ENCODE assay signal across 12 mouse cellular contexts in genomic region chr19:56998331-56998730, GRCm38 (mm10). TPM values are rescaled to one million over a fixed set of nuclear protein-coding genes. Genes with fewer than 3 reads are reported as not detected.
DNase-seq lines count a peak whose midpoint lies in the region; ATAC-seq lines count a peak whose summit lies in the region.
"Had no signal": no experiment of that assay in that cellular context is flagged by ENCODE, and none has a peak within 500 bp of the region (broad histone marks: within the 10 kb centered on the region; RNA-seq: fewer than 3 reads in every experiment).

No protein-coding gene starts in this region.

- no peaks in the 10 kb centered on the region for H3K9me3 ChIP-seq in forebrain, embryonic 12.5 days
- H3K9me3 ChIP-seq in forebrain, embryonic 13.5 days (replicated peaks): no peaks in the 10 kb centered on the region
- H3K9me3 ChIP-seq in embryonic facial prominence, embryonic 10.5 days: no peaks in the 10 kb centered on the region
- no peaks in the 10 kb centered on the region for H3K9me3 ChIP-seq in intestine, embryonic 16.5 days (ENCODE audit: control insufficient read depth, low read length)
- no peaks in the 10 kb centered on the region for H3K9me3 ChIP-seq in limb, embryonic 10.5 days (replicated peaks)

- WGBS in forebrain, embryonic 12.5 days: 86% methylated on average over 4 of the region's 4 CpGs
- WGBS in forebrain, embryonic 13.5 days: 82% methylated on average over 4 of the region's 4 CpGs
- 71% methylated on average over 4 of the region's 4 CpGs for WGBS in embryonic facial prominence, embryonic 10.5 days
- WGBS in intestine, embryonic 16.5 days: 52% methylated on average over 4 of the region's 4 CpGs
- WGBS in limb, embryonic 10.5 days: 89% methylated on average over 4 of the region's 4 CpGs

- H3K4me3 ChIP-seq in forebrain, embryonic 12.5 days (replicated peaks): no peak overlapping the region
- H3K4me3 ChIP-seq in forebrain, embryonic 13.5 days: no peak overlapping the region
- no peak overlapping the region for H3K4me3 ChIP-seq in embryonic facial prominence, embryonic 10.5 days
- no peak overlapping the region for H3K4me3 ChIP-seq in intestine, embryonic 16.5 days (ENCODE audit: low read length)
- no peak overlapping the region for H3K4me3 ChIP-seq in limb, embryonic 10.5 days
- H3K4me3 ChIP-seq: layer of hippocampus, adult 2 months had no signal

- no peak overlapping the region for H3K9ac ChIP-seq in forebrain, embryonic 12.5 days
- no peak overlapping the region for H3K9ac ChIP-seq in forebrain, embryonic 13.5 days
- H3K9ac ChIP-seq in intestine, embryonic 16.5 days (ENCODE audit: low read depth, low read length): no peak overlapping the region

- no peak overlapping the region for H3K4me2 ChIP-seq in forebrain, embryonic 12.5 days
- H3K4me2 ChIP-seq in forebrain, embryonic 13.5 days: no peak overlapping the region
- no peak overlapping the region for H3K4me2 ChIP-seq in intestine, embryonic 16.5 days (ENCODE audit: low read depth, low read length)

- no peak for ATAC-seq in forebrain, embryonic 12.5 days (ENCODE audit: low FRiP score)
- ATAC-seq in forebrain, embryonic 13.5 days: no peak
- no peak for ATAC-seq in intestine, embryonic 16.5 days
- ATAC-seq in megakaryocyte-erythroid progenitor cell, adult 5-6 weeks (replicated peaks; ENCODE audit: low FRiP score, low TSS enrichment, poor library complexity, severe bottlenecking): no peak

- peaks cover 29% of the 10 kb centered on the region for H3K4me1 ChIP-seq in forebrain, embryonic 12.5 days
- peaks cover 28% of the 10 kb centered on the region for H3K4me1 ChIP-seq in forebrain, embryonic 13.5 days
- H3K4me1 ChIP-seq in embryonic facial prominence, embryonic 10.5 days: peaks cover 62% of the 10 kb centered on the region
- H3K4me1 ChIP-seq in intestine, embryonic 16.5 days (ENCODE audit: control insufficient read depth, insufficient read depth, low read length): peaks cover 17% of the 10 kb centered on the region
- peaks cover 41% of the 10 kb centered on the region for H3K4me1 ChIP-seq in limb, embryonic 10.5 days

- DNase-seq in embryonic facial prominence, embryonic 10.5 days (ENCODE audit: low spot score): no peak
- DNase-seq in limb, embryonic 10.5 days (ENCODE audit: low spot score): no peak
- DNase-seq in thymus, postnatal 4 days: no peak
- no peak for DNase-seq in urinary bladder, adult 2 months (ENCODE audit: low spot score)
- DNase-seq: adrenal gland, postnatal 10 days; right cerebral cortex, postnatal 4 days had no signal

- no peaks in the 10 kb centered on the region for H3K27me3 ChIP-seq in forebrain, embryonic 12.5 days
- H3K27me3 ChIP-seq in forebrain, embryonic 13.5 days: no peaks in the 10 kb centered on the region
- no peaks in the 10 kb centered on the region for H3K27me3 ChIP-seq in embryonic facial prominence, embryonic 10.5 days (replicated peaks; ENCODE audit: low read depth, poor library complexity, severe bottlenecking)
- H3K27me3 ChIP-seq in intestine, embryonic 16.5 days (replicated peaks; ENCODE audit: control insufficient read depth, insufficient read depth, low read length): no peaks in the 10 kb centered on the region
- H3K27me3 ChIP-seq in limb, embryonic 10.5 days (ENCODE audit: low read depth, poor library complexity, severe bottlenecking): 0 out of 2 replicates have a peak, but pooled peaks cover 4% of the 10 kb centered on the region

- H3K36me3 ChIP-seq in forebrain, embryonic 12.5 days (replicated peaks): no peaks in the 10 kb centered on the region
- no peaks in the 10 kb centered on the region for H3K36me3 ChIP-seq in forebrain, embryonic 13.5 days (ENCODE audit: poor library complexity, severe bottlenecking)
- H3K36me3 ChIP-seq in embryonic facial prominence, embryonic 10.5 days (replicated peaks): no peaks in the 10 kb centered on the region
- H3K36me3 ChIP-seq in intestine, embryonic 16.5 days (ENCODE audit: control insufficient read depth, insufficient read depth, low read length): no peaks in the 10 kb centered on the region
- no peaks in the 10 kb centered on the region for H3K36me3 ChIP-seq in limb, embryonic 10.5 days

- H3K27ac ChIP-seq in forebrain, embryonic 12.5 days: peak overlapping the region; percentile 46
- H3K27ac ChIP-seq in forebrain, embryonic 13.5 days: no peak overlapping the region
- peak overlapping the region; percentile 36; the same call in 1 of the 2 replicates for H3K27ac ChIP-seq in embryonic facial prominence, embryonic 10.5 days (replicated peaks)
- peak overlapping the region; percentile 35; the same call in 1 of the 2 replicates for H3K27ac ChIP-seq in intestine, embryonic 16.5 days (ENCODE audit: low read length)
- H3K27ac ChIP-seq in limb, embryonic 10.5 days: peak overlapping the region; percentile 46; the same call in 1 of the 2 replicates
- H3K27ac ChIP-seq: macrophage had no signal

RNA-seq across cellular contexts. Expression of gene Afap1l2, which starts 9.7 kb away (rescaled TPM):
- 2.7 and 3.2 TPM in 2 replicates for polyA plus RNA-seq in forebrain, embryonic 12.5 days (2016; fragmentation: Nextera tagmentation; extraction: Ambion mirVana)
- 2.7 and 2.8 TPM in 2 replicates for polyA plus RNA-seq in forebrain, embryonic 13.5 days (2015; fragmentation: Nextera tagmentation; extraction: Ambion mirVana)
- 4.4 and 5.2 TPM in 2 replicates for polyA plus RNA-seq in embryonic facial prominence, embryonic 10.5 days (2016; fragmentation: Nextera tagmentation; extraction: Ambion mirVana)
- 16.5 and 16.9 TPM in 2 replicates for polyA plus RNA-seq in intestine, embryonic 16.5 days (2015; fragmentation: Nextera tagmentation; extraction: Ambion mirVana)
- polyA plus RNA-seq in limb, embryonic 10.5 days (2016; fragmentation: Nextera tagmentation; extraction: Ambion mirVana): 0.51 and 1.1 TPM in 2 replicates
- total RNA-seq in megakaryocyte-erythroid progenitor cell, adult 5-6 weeks (2014; fragmentation: Nextera tagmentation): not detected in 2 replicates
- total RNA-seq in megakaryocyte-erythroid progenitor cell, adult 5-6 weeks (2017): 0.47 TPM in 1 of 2 replicates, not detected in the other
- 11.4 and 12.2 TPM in 2 replicates for polyA plus RNA-seq in urinary bladder, adult 2 months (2012; rRNA removed)
- polyA plus RNA-seq: macrophage had no signal
